Mouse (Mus musculus) midbrain, embryonic 10.5 days (tissue): ENCODE measurements around the gene Usp2. TPM values are rescaled to one million over a fixed set of nuclear protein-coding genes. Genes with fewer than 3 reads are reported as not detected.

Experiments used
- DNase-seq: peaks from one replicate; pipeline ENCODE4 v3.0.0-alpha.2; 2017; ENCODE audit warnings: low spot score
- H3K27ac ChIP-seq: fragments of 300-500 bp; sonication (generic); replicated peaks from 2 replicates; pipeline ENCODE4 v1.5.1; 2016; ENCODE audit warnings: mild to moderate bottlenecking
- H3K27me3 ChIP-seq: fragments of 300-500 bp; sonication (generic); 2 replicates; pipeline ENCODE4 v1.6.1; 2016; ENCODE audit warnings: low read depth, mild to moderate bottlenecking; ENCODE audit not compliant: poor library complexity, severe bottlenecking
- H3K36me3 ChIP-seq: fragments of 300-500 bp; sonication (generic); 2 replicates; pipeline ENCODE4 v1.6.1; 2016; ENCODE audit warnings: mild to moderate bottlenecking, moderate library complexity
- H3K4me1 ChIP-seq: fragments of 300-500 bp; sonication (generic); 2 replicates; pipeline ENCODE4 v1.6.1; 2016
- H3K4me3 ChIP-seq: fragments of 300-500 bp; sonication (generic); 2 replicates; pipeline ENCODE4 v1.5.1; 2016; ENCODE audit warnings: mild to moderate bottlenecking, moderate library complexity
- H3K9me3 ChIP-seq: fragments of 300-500 bp; sonication (generic); replicated peaks from 2 replicates; pipeline ENCODE4 v1.6.1; 2016; ENCODE audit warnings: mild to moderate bottlenecking
- WGBS: fragments of 180-500 bp; shearing (Covaris S2); methylation state at CpG from one replicate; pipeline ENCODE4 v1.1.7; 2016; 5-methylcytosine and 5-hydroxymethylcytosine counted together
- polyA plus RNA-seq: library from polyadenylated mRNA; unstranded; fragments of >200 nt; fragmentation: Nextera tagmentation; extraction: Ambion mirVana; gene quantifications from 2 replicates; pipeline ENCODE4 v1.2.1, GENCODE M21; 2016

Gene Usp2
- polyA plus RNA-seq, 1 experiment from 2014 or later, result 16.5 TPM

DNA sequence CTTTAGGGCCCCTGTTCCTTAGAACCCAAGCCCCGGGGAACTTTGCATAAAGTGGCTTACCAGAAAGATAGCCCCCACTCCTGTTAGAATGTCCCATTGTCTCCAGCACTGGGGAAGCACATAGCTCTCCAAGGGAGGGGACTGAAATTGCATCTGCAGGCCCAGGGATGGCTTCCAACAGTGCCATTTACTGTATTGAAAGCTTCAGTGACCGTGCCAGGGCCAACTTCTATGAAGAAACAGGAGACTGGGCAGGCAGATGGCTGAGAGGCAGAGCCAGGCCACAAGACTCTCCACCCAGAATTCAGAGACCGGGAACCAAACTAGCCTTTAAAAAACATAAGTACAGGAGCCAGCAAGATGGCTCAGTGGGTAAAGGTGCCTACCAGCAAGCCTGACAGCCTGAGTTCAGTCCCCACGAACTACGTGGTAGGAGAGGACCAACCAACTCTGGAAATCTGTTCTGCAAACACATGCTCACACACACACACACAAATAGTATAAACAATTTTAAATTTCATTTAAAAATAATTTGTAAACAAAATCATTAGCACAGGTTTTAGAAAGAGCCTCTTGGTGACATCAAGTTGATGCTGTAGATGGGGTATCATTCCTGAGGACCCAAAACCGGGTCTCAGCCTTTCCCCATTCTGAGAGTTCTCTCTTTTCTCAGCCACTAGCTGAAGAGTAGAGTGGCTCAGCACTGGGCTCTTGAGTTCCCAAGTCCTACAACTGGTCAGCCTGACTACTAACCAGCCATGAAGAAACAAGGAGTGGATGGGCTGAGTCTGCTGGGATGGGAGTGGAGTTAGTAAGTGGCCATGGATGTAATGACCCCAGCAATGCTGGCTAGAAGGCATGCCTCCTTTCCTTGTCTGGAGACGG lies 25.1 kb upstream of the Usp2 start:
- H3K27ac ChIP-seq, result no peak overlapping the region
- no peak for DNase-seq
- no peaks in the 10 kb centered on the region for H3K36me3 ChIP-seq
- H3K4me3 ChIP-seq, result no peak overlapping the region
- no peaks in the 10 kb centered on the region for H3K9me3 ChIP-seq
- 74% methylated on average over 7 of the region's 7 CpGs for WGBS
- peaks cover 60% of the 10 kb centered on the region for H3K27me3 ChIP-seq
- H3K4me1 ChIP-seq, result peaks cover 18% of the 10 kb centered on the region

DNA sequence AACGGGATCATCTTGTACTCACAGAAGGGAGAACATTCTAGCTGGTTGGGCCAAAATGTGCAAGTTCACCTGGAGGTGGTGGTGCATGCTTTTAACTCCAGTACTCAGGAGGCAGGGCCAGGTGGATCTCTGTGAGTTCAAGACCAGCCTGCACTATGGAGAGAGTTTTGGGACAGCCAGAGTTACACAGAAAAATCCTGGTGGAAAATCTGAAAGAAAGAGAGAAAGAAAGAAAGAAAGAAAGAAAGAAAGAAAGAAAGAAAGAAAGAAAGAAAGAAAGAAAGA lies 24.5 kb upstream of the Usp2 start:
- Histone ChIP-seq H3K27me3 (peaks cover 66% of the 10 kb centered on the region), H3K4me1 (peaks cover 22% of the 10 kb centered on the region), H3K27ac (no peak overlapping the region), H3K36me3 (no peaks in the 10 kb centered on the region), H3K9me3 (no peaks in the 10 kb centered on the region), H3K4me3 (no peak overlapping the region)
- DNase-seq, result no peak
- 100% methylated on average over 1 of the region's 1 CpGs for WGBS

DNA sequence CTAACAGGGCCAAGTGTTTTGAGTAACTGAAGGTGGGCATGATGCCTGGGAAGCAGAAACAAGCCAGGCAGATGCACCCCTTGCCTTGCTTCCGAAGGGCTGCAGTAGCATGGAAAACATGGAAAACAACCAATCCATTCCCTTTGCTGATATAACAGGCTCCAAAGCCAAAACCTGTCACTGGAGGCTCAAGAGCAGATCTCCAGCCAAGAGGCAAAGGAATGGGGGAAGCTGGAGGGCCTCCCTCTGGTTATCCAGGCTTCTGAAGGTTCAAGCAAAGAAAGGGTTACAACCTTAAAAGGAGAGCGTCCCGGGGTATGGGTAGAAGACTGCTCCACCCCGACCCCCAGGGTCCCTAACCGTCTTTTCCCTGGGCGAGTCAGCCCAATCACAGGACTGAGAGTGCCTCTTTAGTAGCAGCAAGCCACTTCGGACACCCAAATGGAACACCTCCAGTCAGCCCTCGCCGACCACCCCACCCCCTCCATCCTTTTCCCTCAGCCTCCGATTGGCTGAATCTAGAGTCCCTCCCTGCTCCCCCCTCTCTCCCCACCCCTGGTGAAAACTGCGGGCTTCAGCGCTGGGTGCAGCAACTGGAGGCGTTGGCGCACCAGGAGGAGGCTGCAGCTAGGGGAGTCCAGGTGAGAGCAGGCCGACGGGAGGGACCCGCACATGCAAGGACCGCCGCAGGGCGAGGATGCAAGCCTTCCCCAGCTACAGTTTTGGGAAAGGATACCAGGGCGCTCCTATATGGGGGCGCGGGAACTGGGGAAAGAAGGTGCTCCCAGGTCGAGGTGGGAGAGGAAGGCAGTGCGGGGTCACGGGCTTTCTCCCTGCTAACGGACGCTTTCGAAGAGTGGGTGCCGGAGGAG lies 23.7 kb upstream of the Usp2 start, which contains the start of gene Thy1:
Thy1 (plus strand) TSS at position 549 of the 872 bp plus-strand sequence.
- no peak within 1 kb of the TSS for H3K27ac ChIP-seq

DNA sequence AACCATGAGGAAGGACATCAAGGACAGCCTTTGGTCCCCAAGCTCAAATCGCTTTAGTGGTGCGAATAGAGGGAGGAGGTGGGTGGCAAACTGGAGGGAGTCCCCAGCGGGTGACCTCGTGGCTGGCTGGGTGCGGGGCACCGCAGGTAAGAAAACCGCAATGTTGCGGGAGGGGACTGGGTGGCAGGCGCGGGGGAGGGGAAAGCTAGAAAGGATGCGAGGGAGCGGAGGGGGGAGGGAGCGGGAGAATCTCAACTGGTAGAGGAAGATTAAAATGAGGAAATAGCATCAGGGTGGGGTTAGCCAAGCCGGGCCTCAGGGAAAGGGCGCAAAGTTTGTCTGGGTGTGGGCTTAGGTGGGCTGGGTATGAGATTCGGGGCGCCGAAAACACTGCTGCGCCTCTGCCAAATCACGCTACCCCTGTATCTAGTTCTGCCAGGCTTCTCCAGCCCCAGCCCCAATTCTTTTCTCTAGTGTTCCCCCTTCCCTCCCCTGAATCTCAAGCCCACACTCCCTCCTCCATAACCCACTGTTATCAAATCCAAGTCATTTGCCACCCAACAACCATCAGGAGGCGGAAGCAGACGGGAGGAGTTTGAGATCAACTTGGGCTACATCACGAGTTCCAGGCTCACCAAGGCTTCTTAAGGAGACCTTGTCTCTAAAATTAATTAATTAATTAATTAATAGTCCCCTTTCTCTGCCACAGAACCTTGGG lies 23.0 kb upstream of the Usp2 start:
- no peaks in the 10 kb centered on the region for H3K36me3 ChIP-seq
- H3K9me3 ChIP-seq, result no peaks in the 10 kb centered on the region
- peaks cover 22% of the 10 kb centered on the region for H3K4me1 ChIP-seq
- H3K4me3 ChIP-seq, result peak overlapping the region; percentile 56
- H3K27me3 ChIP-seq, result peaks cover 71% of the 10 kb centered on the region
- H3K27ac ChIP-seq, result no peak overlapping the region
- peak; percentile 15 for DNase-seq
- under 1% methylated on average over 23 of the region's 23 CpGs for WGBS

More for the DNA sequence above, 23.7 kb upstream of the Usp2 start, which contains the start of gene Thy1:
- H3K27me3 ChIP-seq, result peaks cover 71% of the 10 kb centered on the region
- peaks cover 22% of the 10 kb centered on the region for H3K4me1 ChIP-seq
- H3K36me3 ChIP-seq, result no peaks in the 10 kb centered on the region
- DNase-seq, result peak; percentile 45
- WGBS, result under 1% methylated on average over 30 of the region's 30 CpGs
- no peaks in the 10 kb centered on the region for H3K9me3 ChIP-seq
- peak within 1 kb of the TSS; percentile 56 for H3K4me3 ChIP-seq

DNA sequence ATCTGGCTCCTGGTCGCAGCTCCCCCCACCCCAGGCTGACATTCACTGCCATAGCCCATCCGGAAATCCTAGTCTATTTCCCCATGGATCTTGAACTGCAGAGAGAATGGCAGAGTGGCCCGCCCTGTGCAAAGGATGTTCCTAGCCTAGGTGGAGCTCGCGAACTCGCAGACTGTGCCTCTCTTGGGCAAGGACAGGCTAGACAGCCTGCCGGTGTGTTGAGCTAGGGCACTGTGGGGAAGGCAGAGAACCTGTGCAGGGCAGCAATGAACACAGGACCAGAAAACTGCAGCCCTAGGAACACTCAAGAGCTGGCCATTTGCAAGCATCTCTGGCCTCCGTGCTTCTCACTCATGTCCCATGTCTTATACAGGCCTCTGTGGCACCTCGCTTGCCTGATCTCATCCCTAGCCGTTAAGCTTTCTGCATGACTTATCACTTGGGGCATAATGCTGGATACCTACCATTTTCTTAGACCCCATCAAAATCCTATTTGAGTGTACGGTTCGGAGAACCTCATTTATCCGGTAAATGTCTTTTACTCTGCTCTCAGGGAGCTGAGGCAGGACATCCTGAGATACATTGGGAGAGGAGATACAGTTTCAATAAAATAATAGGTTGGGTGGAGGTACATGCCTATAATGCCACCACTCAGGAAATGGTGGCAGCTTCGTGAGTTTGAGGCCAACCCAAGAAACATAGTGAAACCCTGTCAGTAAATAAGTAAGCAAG lies 22.2 kb upstream of the Usp2 start:
- Histone ChIP-seq H3K4me3 (no peak overlapping the region), H3K27me3 (peaks cover 71% of the 10 kb centered on the region), H3K36me3 (no peaks in the 10 kb centered on the region), H3K9me3 (no peaks in the 10 kb centered on the region), H3K4me1 (peaks cover 22% of the 10 kb centered on the region), H3K27ac (no peak overlapping the region)
- DNase-seq, result no peak
- 45% methylated on average over 14 of the region's 14 CpGs for WGBS

DNA sequence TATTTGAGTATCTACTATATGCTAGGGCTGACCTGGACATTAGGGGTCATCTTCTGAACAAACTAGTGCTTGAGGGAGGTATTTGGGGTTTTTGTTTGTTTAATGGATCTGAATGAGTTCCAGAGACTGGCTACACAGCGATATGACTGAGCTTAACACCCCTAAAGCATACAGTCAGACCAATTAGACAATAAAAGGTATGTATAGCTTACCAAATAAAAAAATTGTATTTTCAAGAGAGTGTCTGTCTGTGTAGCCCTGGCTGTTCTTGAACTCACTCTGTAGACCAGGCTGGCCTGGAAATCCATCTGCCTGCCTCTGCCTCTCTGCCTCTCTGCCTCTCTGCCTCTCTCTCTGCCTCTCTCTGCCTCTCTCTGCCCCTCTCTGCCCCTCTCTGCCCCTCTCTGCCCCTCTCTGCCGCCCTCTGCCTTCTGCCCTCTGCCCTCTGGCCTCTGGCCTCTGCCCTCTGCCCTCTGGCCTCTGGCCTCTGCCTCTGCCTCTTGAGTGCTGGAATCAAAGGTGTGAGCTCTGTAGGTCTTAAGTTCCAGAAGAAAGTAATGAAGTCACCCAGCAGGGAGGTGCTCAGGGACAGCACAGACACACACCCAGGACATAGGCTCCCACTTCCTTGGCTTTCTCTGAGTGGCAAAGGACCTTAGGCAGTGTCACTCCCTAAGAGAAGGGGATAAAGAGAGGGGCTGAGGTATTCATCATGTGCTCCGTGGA lies 21.5 kb upstream of the Usp2 start:
- Histone ChIP-seq H3K27ac (no peak overlapping the region), H3K36me3 (no peaks in the 10 kb centered on the region), H3K9me3 (no peaks in the 10 kb centered on the region), H3K4me1 (peaks cover 22% of the 10 kb centered on the region), H3K27me3 (peaks cover 71% of the 10 kb centered on the region), H3K4me3 (no peak overlapping the region)
- WGBS, result 56% methylated on average over 3 of the region's 3 CpGs
- no peak for DNase-seq

DNA sequence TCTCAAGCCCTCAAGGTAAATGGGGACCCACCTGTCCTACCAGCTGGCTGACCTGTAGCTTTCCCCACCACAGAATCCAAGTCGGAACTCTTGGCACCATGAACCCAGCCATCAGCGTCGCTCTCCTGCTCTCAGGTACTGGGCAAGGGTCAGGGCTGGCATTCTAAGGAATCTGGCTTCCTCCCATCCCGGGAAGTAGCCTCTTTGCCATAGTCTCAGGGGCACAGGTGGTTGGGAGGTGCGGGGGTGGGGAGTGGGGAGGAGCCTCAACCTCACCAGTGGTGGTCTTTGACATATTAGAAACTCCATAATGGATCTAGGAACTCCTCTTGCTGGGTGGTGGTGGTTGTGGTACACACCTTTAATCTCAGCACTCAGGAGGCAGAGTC lies 20.9 kb upstream of the Usp2 start:
- Histone ChIP-seq H3K27me3 (peaks cover 68% of the 10 kb centered on the region), H3K4me1 (peaks cover 22% of the 10 kb centered on the region), H3K27ac (no peak overlapping the region), H3K9me3 (no peaks in the 10 kb centered on the region), H3K36me3 (no peaks in the 10 kb centered on the region), H3K4me3 (no peak overlapping the region)
- 84% methylated on average over 5 of the region's 5 CpGs for WGBS
- no peak for DNase-seq

DNA sequence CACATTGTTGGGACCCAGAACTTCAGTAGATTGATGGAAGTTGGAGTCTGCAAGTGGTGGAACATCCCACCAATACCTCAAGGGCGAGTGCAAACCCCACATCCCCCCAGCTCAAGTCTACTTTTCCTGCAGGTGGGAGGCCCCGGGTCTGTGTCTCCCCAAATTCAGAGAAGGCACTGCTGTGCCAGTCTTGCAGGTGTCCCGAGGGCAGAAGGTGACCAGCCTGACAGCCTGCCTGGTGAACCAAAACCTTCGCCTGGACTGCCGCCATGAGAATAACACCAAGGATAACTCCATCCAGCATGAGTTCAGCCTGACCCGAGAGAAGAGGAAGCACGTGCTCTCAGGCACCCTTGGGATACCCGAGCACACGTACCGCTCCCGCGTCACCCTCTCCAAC lies 20.4 kb upstream of the Usp2 start:
- no peak for DNase-seq
- peaks cover 63% of the 10 kb centered on the region for H3K27me3 ChIP-seq
- no peaks in the 10 kb centered on the region for H3K9me3 ChIP-seq
- 88% methylated on average over 12 of the region's 12 CpGs for WGBS
- peaks cover 22% of the 10 kb centered on the region for H3K4me1 ChIP-seq
- H3K4me3 ChIP-seq, result no peak overlapping the region
- H3K36me3 ChIP-seq, result no peaks in the 10 kb centered on the region
- H3K27ac ChIP-seq, result no peak overlapping the region

DNA sequence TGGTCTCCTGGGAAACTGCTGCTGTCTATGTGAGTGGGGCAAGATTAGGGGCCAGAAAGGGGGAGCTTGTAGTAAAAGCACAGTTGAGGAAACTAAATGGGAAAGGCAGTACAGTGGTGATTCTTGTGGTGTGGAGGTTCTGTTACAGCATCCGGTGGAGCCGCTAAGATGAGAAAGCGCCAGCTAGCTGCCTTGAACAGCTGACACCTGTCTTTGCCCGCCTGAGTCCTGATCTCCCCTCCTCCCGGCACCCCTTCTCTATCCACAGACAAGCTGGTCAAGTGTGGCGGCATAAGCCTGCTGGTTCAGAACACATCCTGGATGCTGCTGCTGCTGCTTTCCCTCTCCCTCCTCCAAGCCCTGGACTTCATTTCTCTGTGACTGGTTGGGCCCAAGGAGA lies 19.8 kb upstream of the Usp2 start:
- WGBS, result 65% methylated on average over 6 of the region's 6 CpGs
- H3K27me3 ChIP-seq, result peaks cover 56% of the 10 kb centered on the region

DNA sequence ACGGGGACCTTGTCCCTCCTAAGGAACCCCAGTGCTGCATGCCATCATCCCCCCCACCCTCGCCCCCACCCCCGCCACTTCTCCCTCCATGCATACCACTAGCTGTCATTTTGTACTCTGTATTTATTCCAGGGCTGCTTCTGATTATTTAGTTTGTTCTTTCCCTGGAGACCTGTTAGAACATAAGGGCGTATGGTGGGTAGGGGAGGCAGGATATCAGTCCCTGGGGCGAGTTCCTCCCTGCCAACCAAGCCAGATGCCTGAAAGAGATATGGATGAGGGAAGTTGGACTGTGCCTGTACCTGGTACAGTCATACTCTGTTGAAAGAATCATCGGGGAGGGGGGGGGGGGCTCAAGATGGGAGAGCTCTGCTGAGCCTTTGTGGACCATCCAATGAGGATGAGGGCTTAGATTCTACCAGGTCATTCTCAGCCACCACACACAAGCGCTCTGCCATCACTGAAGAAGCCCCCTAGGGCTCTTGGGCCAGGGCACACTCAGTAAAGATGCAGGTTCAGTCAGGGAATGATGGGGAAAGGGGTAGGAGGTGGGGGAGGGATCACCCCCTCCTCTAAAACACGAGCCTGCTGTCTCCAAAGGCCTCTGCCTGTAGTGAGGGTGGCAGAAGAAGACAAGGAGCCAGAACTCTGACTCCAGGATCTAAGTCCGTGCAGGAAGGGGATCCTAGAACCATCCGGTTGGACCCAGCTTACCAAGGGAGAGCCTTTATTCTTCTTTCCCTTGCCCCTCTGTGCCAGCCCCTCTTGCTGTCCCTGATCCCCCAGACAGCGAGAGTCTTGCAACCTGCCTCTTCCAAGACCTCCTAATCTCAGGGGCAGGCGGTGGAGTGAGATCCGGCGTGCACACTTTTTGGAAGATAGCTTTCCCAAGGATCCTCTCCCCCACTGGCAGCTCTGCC lies 19.0 kb upstream of the Usp2 start:
- peaks cover 49% of the 10 kb centered on the region for H3K27me3 ChIP-seq
- no peaks in the 10 kb centered on the region for H3K9me3 ChIP-seq
- peaks cover 20% of the 10 kb centered on the region for H3K4me1 ChIP-seq
- no peak for DNase-seq
- no peak overlapping the region for H3K4me3 ChIP-seq
- no peak overlapping the region for H3K27ac ChIP-seq
- WGBS, result 73% methylated on average over 14 of the region's 14 CpGs
- H3K36me3 ChIP-seq, result no peaks in the 10 kb centered on the region

More for the DNA sequence above, 19.8 kb upstream of the Usp2 start:
- no peaks in the 10 kb centered on the region for H3K36me3 ChIP-seq
- DNase-seq, result no peak
- H3K4me3 ChIP-seq, result no peak overlapping the region
- H3K4me1 ChIP-seq, result peaks cover 22% of the 10 kb centered on the region
- H3K27ac ChIP-seq, result no peak overlapping the region
- no peaks in the 10 kb centered on the region for H3K9me3 ChIP-seq
